Mouse (Mus musculus) olfactory bulb, adult 2 months (tissue): ENCODE results near the gene 1700022I11Rik.

Experiments used
- CTCF ChIP-seq: fragments of 200-500 bp; IDR thresholded peaks from 2 replicates; pipeline ENCODE4 v1.5.1; 2012; ENCODE audit warnings: low read depth, mild to moderate bottlenecking, low read length, moderate library complexity; ENCODE audit not compliant: insufficient read depth
- POLR2A ChIP-seq: fragments of 200-500 bp; IDR thresholded peaks from 2 replicates; pipeline ENCODE4 v1.6.1; 2012; ENCODE audit warnings: mild to moderate bottlenecking, low read depth, low read length, moderate library complexity; ENCODE audit not compliant: insufficient read depth

DNA sequence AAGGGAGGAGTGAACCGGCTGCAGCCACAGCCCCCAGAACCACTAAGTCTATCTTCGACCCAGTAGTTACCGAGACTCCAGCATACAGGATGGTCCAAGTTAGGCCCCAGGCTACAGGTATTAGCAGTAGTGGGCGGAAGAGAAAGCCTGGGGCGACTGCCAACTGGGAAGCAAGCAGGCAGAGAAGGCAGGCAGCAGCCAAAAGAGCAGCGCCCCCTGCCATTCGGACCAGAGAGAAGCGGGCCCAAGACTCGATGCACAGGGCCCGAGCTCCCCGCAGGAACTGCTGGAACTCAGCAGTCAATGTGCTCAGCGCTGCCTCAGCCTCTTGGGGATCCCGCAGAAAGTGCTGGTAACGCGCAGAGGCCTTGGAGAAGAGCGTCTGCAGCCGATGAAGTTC lies 51.9 kb downstream of the 1700022I11Rik start:
- no peak for TF ChIP-seq CTCF
- no peak for TF ChIP-seq POLR2A
